Mouse (Mus musculus): ENCODE data around the gene Tnnt2. TPM values are rescaled to one million over a fixed set of nuclear protein-coding genes. Genes with fewer than 3 reads are reported as not detected.

Gene Tnnt2
- polyA plus RNA-seq, 2 experiments, result 0.19 to 0.68 TPM

GRCm38 (mm10) chr1:135895367-135895766 lies 59.2 kb downstream of the Tnnt2 start:
- H3K4me2 ChIP-seq (ENCODE audit: low read depth), result no peak overlapping the region
- peaks cover 3% of the 10 kb centered on the region for H3K27me3 ChIP-seq (ENCODE audit: control insufficient read depth, insufficient read depth, low read length)
- H3K4me3 ChIP-seq (ENCODE audit: insufficient read depth in 1 of 2, low read depth in 2 of 2, low read length in 2 of 2), result no peak overlapping the region
- no peaks in the 10 kb centered on the region for H3K36me3 ChIP-seq (replicated peaks; ENCODE audit: control insufficient read depth, insufficient read depth, low read depth)
- no peaks in the 10 kb centered on the region for H3K9me3 ChIP-seq (ENCODE audit: control insufficient read depth, low read length)
- H3K27ac ChIP-seq, result no peak overlapping the region
- DNase-seq (ENCODE audit: low read depth in 3 of 3, low spot score in 3 of 3) (no peak), ATAC-seq (ENCODE audit: insufficient read depth) (no peak)
- no peak overlapping the region for H3K9ac ChIP-seq (replicated peaks)
- TF ChIP-seq EP300 (IDR thresholded peaks at IDR 0.05; ENCODE audit: low read depth) (no peak), CTCF (IDR thresholded peaks at IDR 0.05; ENCODE audit: low read depth) (no peak)
- 61% methylated on average over 4 of the region's 4 CpGs for WGBS (ENCODE audit: insufficient replicate concordance)
- 0 out of 4 replicates have a peak, but pooled peaks cover 0 to 5% of the 10 kb centered on the region in 2 experiments for H3K4me1 ChIP-seq (replicated peaks; ENCODE audit: control insufficient read depth in 2 of 2, insufficient read depth in 2 of 2, low read length in 1 of 2)

GRCm38 (mm10) chr1:135899295-135899694 lies 63.1 kb downstream of the Tnnt2 start:
- Histone ChIP-seq H3K4me3 (ENCODE audit: insufficient read depth in 1 of 2, low read depth in 2 of 2, low read length in 2 of 2) (no peak overlapping the region), H3K4me2 (ENCODE audit: low read depth) (no peak overlapping the region), H3K36me3 (replicated peaks; ENCODE audit: control insufficient read depth, insufficient read depth, low read depth) (no peaks in the 10 kb centered on the region), H3K9me3 (ENCODE audit: control insufficient read depth, low read length) (no peaks in the 10 kb centered on the region), H3K9ac (replicated peaks) (no peak overlapping the region), H3K27me3 (ENCODE audit: control insufficient read depth, insufficient read depth, low read length) (peaks cover 3% of the 10 kb centered on the region), H3K27ac (no peak overlapping the region), H3K4me1 (replicated peaks; ENCODE audit: control insufficient read depth in 2 of 2, insufficient read depth in 2 of 2, low read length in 1 of 2) (0 out of 4 replicates have a peak, but pooled peaks cover 0 to 5% of the 10 kb centered on the region in 2 experiments)
- no peak for DNase-seq (ENCODE audit: low read depth in 3 of 3, low spot score in 3 of 3)
- TF ChIP-seq EP300 (IDR thresholded peaks at IDR 0.05; ENCODE audit: low read depth) (no peak), CTCF (IDR thresholded peaks at IDR 0.05; ENCODE audit: low read depth) (no peak)
- no peak for ATAC-seq (ENCODE audit: insufficient read depth)
- WGBS (ENCODE audit: insufficient replicate concordance), result 64% methylated on average over 6 of the region's 6 CpGs

GRCm38 (mm10) chr1:135899991-135900515 lies 63.9 kb downstream of the Tnnt2 start:
- no peak for TF ChIP-seq EP300 (IDR thresholded peaks at IDR 0.05; ENCODE audit: low read depth)
- TF ChIP-seq CTCF (IDR thresholded peaks at IDR 0.05; ENCODE audit: low read depth), result no peak
- 47% methylated on average over 7 of the region's 7 CpGs for WGBS (ENCODE audit: insufficient replicate concordance)
- DNase-seq (ENCODE audit: low read depth in 3 of 3, low spot score in 3 of 3) (no peak), ATAC-seq (ENCODE audit: insufficient read depth) (no peak)
- 0 out of 4 replicates have a peak, but pooled peaks cover 0 to 5% of the 10 kb centered on the region in 2 experiments for H3K4me1 ChIP-seq (replicated peaks; ENCODE audit: control insufficient read depth in 2 of 2, insufficient read depth in 2 of 2, low read length in 1 of 2)
- H3K4me2 ChIP-seq (ENCODE audit: low read depth), result no peak overlapping the region
- H3K4me3 ChIP-seq (ENCODE audit: insufficient read depth in 1 of 2, low read depth in 2 of 2, low read length in 2 of 2), result no peak overlapping the region
- peaks cover 3% of the 10 kb centered on the region for H3K27me3 ChIP-seq (ENCODE audit: control insufficient read depth, insufficient read depth, low read length)
- no peak overlapping the region for H3K9ac ChIP-seq (replicated peaks)
- H3K9me3 ChIP-seq (ENCODE audit: control insufficient read depth, low read length), result no peaks in the 10 kb centered on the region
- H3K36me3 ChIP-seq (replicated peaks; ENCODE audit: control insufficient read depth, insufficient read depth, low read depth), result no peaks in the 10 kb centered on the region
- no peak overlapping the region for H3K27ac ChIP-seq

Other genes with a start within 250 kb of the Tnnt2 start
- gene Nav1, start 229.1 kb upstream of the Tnnt2 start, polyA plus RNA-seq (2012; rRNA removed), result 1.3 and 1.5 TPM in 2 replicates
- gene Nav1, start 229.1 kb upstream of the Tnnt2 start, polyA plus RNA-seq (2014; fragmentation: Nextera tagmentation; extraction: Ambion mirVana), result 1.0 and 1.8 TPM in 2 replicates
- 35.7 and 38.2 TPM in 2 replicates for gene Csrp1, start 116.3 kb upstream of the Tnnt2 start, polyA plus RNA-seq (2012; rRNA removed)
- gene Csrp1, start 116.3 kb upstream of the Tnnt2 start, polyA plus RNA-seq (2014; fragmentation: Nextera tagmentation; extraction: Ambion mirVana), result 33.8 and 34.7 TPM in 2 replicates
- gene Phlda3, start 70.2 kb upstream of the Tnnt2 start, polyA plus RNA-seq (2012; rRNA removed), result 3.2 TPM in 2 replicates
- 4.5 and 5.2 TPM in 2 replicates for gene Phlda3, start 70.2 kb upstream of the Tnnt2 start, polyA plus RNA-seq (2014; fragmentation: Nextera tagmentation; extraction: Ambion mirVana)
- gene Tnni1, start 56.9 kb upstream of the Tnnt2 start, polyA plus RNA-seq (2012; rRNA removed), result 0.95 and 1.3 TPM in 2 replicates
- gene Tnni1, start 56.9 kb upstream of the Tnnt2 start, polyA plus RNA-seq (2014; fragmentation: Nextera tagmentation; extraction: Ambion mirVana), result 1.5 and 1.7 TPM in 2 replicates
- 0.12 and 0.30 TPM in 2 replicates for gene Lad1, start 17.8 kb upstream of the Tnnt2 start, polyA plus RNA-seq (2012; rRNA removed)
- 0.13 and 0.14 TPM in 2 replicates for gene Lad1, start 17.8 kb upstream of the Tnnt2 start, polyA plus RNA-seq (2014; fragmentation: Nextera tagmentation; extraction: Ambion mirVana)
- gene Pkp1, start 82.9 kb downstream of the Tnnt2 start, polyA plus RNA-seq (2012; rRNA removed), result 0.01 and 0.02 TPM in 2 replicates
- gene Pkp1, start 82.9 kb downstream of the Tnnt2 start, polyA plus RNA-seq (2014; fragmentation: Nextera tagmentation; extraction: Ambion mirVana), result not detected in 2 replicates
- gene Igfn1, start 170.0 kb downstream of the Tnnt2 start, polyA plus RNA-seq (2012; rRNA removed), result not detected in 2 replicates
- gene Igfn1, start 170.0 kb downstream of the Tnnt2 start, polyA plus RNA-seq (2014; fragmentation: Nextera tagmentation; extraction: Ambion mirVana), result not detected in 2 replicates
- gene Tmem9, start 171.8 kb downstream of the Tnnt2 start, polyA plus RNA-seq (2012; rRNA removed), result 43.9 and 44.4 TPM in 2 replicates
- 42.4 and 44.2 TPM in 2 replicates for gene Tmem9, start 171.8 kb downstream of the Tnnt2 start, polyA plus RNA-seq (2014; fragmentation: Nextera tagmentation; extraction: Ambion mirVana)
- gene Ascl5, start 214.4 kb downstream of the Tnnt2 start, polyA plus RNA-seq (2012; rRNA removed), result not detected in 2 replicates
- not detected in 2 replicates for gene Ascl5, start 214.4 kb downstream of the Tnnt2 start, polyA plus RNA-seq (2014; fragmentation: Nextera tagmentation; extraction: Ambion mirVana)
- gene Cacna1s, start 216.4 kb downstream of the Tnnt2 start, polyA plus RNA-seq (2012; rRNA removed), result 0.02 TPM in 1 of 2 replicates, not detected in the other
- gene Cacna1s, start 216.4 kb downstream of the Tnnt2 start, polyA plus RNA-seq (2014; fragmentation: Nextera tagmentation; extraction: Ambion mirVana), result not detected in 2 replicates